Mouse (Mus musculus) midbrain, postnatal 0 days (tissue): Measurements from ENCODE around the gene Pphln1. TPM values are rescaled to one million over a fixed set of nuclear protein-coding genes. Genes with fewer than 3 reads are reported as not detected.

Experiments
- ATAC-seq: fragments of 200-750 bp; cut with Nextera tagmentation; 2 replicates; pipeline ENCODE4 v1.8.0; 2017; ENCODE audit warnings: moderate number of reproducible peaks, mild to moderate bottlenecking, moderate TSS enrichment, moderate library complexity; ENCODE audit not compliant: low FRiP score
- DNase-seq: peaks from one replicate; pipeline ENCODE4 v3.0.0-alpha.2; 2015; ENCODE audit warnings: low spot score
- H3K27ac ChIP-seq: fragments of 300-500 bp; sonication (generic); 2 replicates; pipeline ENCODE4 v1.5.1; 2014; ENCODE audit warnings: low read depth, mild to moderate bottlenecking, low read length, mixed read lengths
- H3K27me3 ChIP-seq: fragments of 300-500 bp; sonication (generic); 2 replicates; pipeline ENCODE4 v1.6.1; 2014; ENCODE audit warnings: low read length, control low read depth, mixed read lengths; ENCODE audit not compliant: insufficient read depth
- H3K36me3 ChIP-seq: fragments of 300-500 bp; sonication (generic); 2 replicates; pipeline ENCODE4 v1.6.1; 2014; ENCODE audit warnings: low read length, control low read depth, mixed read lengths; ENCODE audit not compliant: insufficient read depth
- H3K4me1 ChIP-seq: fragments of 300-500 bp; sonication (generic); 2 replicates; pipeline ENCODE4 v1.6.1; 2014; ENCODE audit warnings: mild to moderate bottlenecking, control low read depth, antibody characterized with exemption, low read length, mixed read lengths; ENCODE audit not compliant: insufficient read depth
- H3K4me2 ChIP-seq: fragments of 300-500 bp; sonication (generic); 2 replicates; pipeline ENCODE4 v1.6.1; 2014; ENCODE audit warnings: low read depth, mild to moderate bottlenecking, low read length, mixed read lengths; ENCODE audit not compliant: poor library complexity, severe bottlenecking
- H3K4me3 ChIP-seq: fragments of 300-500 bp; sonication (generic); 2 replicates; pipeline ENCODE4 v1.5.1; 2014; ENCODE audit warnings: low read depth, mild to moderate bottlenecking, low read length, moderate library complexity
- H3K9ac ChIP-seq: fragments of 300-500 bp; sonication (generic); replicated peaks from 2 replicates; pipeline ENCODE4 v1.6.1; 2014; ENCODE audit warnings: mild to moderate bottlenecking, low read length, moderate library complexity, mixed read lengths; ENCODE audit not compliant: poor library complexity, severe bottlenecking
- H3K9me3 ChIP-seq: fragments of 300-500 bp; sonication (generic); 2 replicates; pipeline ENCODE4 v1.6.1; 2016; ENCODE audit warnings: low read length, control low read depth
- CTCF ChIP-seq: IDR thresholded peaks from 2 replicates; pipeline ENCODE4 v1.5.1; 2016; ENCODE audit warnings: antibody characterized with exemption, mild to moderate bottlenecking
- WGBS: fragments of 180-500 bp; shearing (Covaris S2); extraction: QIAGEN DNeasy Blood & Tissue Kit; methylation state at CpG from one replicate; pipeline ENCODE4 v1.1.7; 2014; 5-methylcytosine and 5-hydroxymethylcytosine counted together
- polyA plus RNA-seq: library from polyadenylated mRNA; unstranded; fragments of >200 nt; fragmentation: Nextera tagmentation; extraction: Ambion mirVana; gene quantifications from 2 replicates; pipeline ENCODE4 v1.2.1, GENCODE M21; 2015
- total RNA-seq: library from RNA; depleted of rRNA; stranded (reverse); fragments of >200 nt; gene quantifications from 2 replicates; pipeline ENCODE4 v1.2.3, GENCODE M21; 2014

Pphln1 gene
- total and polyA plus RNA-seq, 2 experiments from 2014 or later = 19.7 to 35.2 TPM

GRCm38 (mm10) chr15:93416300-93416699, 18.1 kb downstream of the Pphln1 start:
- no peak overlapping the region for H3K4me3 ChIP-seq
- H3K36me3 ChIP-seq = no peaks in the 10 kb centered on the region; the same call in none of the 2 replicates
- no peak overlapping the region for H3K4me2 ChIP-seq
- H3K4me1 ChIP-seq = no peaks in the 10 kb centered on the region
- no peaks in the 10 kb centered on the region for H3K9me3 ChIP-seq
- no peak overlapping the region for H3K27ac ChIP-seq
- no peaks in the 10 kb centered on the region for H3K27me3 ChIP-seq
- H3K9ac ChIP-seq = no peak overlapping the region
- ATAC-seq (no peak), DNase-seq (no peak)
- no peak for TF ChIP-seq CTCF
- 90% methylated on average over 6 of the region's 6 CpGs for WGBS

GRCm38 (mm10) chr15:93420596-93420995, 22.4 kb downstream of the Pphln1 start:
- Histone ChIP-seq H3K4me3 (no peak overlapping the region), H3K27ac (no peak overlapping the region), H3K4me1 (no peaks in the 10 kb centered on the region), H3K36me3 (peaks cover 3% of the 10 kb centered on the region), H3K9me3 (no peaks in the 10 kb centered on the region), H3K4me2 (no peak overlapping the region), H3K9ac (no peak overlapping the region), H3K27me3 (no peaks in the 10 kb centered on the region)
- DNase-seq (no peak), ATAC-seq (no peak)
- 91% methylated on average over 7 of the region's 7 CpGs for WGBS
- no peak; the same call in 1 of the 2 replicates for TF ChIP-seq CTCF

- no peak for TF ChIP-seq CTCF
- Histone ChIP-seq H3K9me3 (no peaks in the 10 kb centered on the region), H3K4me3 (no peak overlapping the region), H3K27ac (no peak overlapping the region), H3K4me1 (no peaks in the 10 kb centered on the region), H3K36me3 (peaks cover 3% of the 10 kb centered on the region), H3K4me2 (no peak overlapping the region), H3K27me3 (no peaks in the 10 kb centered on the region), H3K9ac (no peak overlapping the region)
- no peak for ATAC-seq
- WGBS = 97% methylated on average over 1 of the region's 1 CpGs
- no peak for DNase-seq
These were observed 24.4 kb downstream of the Pphln1 start for GRCm38 (mm10) chr15:93422537-93422936.

GRCm38 (mm10) chr15:93433811-93434210, 35.7 kb downstream of the Pphln1 start:
- Histone ChIP-seq H3K4me2 (no peak overlapping the region), H3K4me1 (no peaks in the 10 kb centered on the region), H3K9ac (no peak overlapping the region), H3K36me3 (no peaks in the 10 kb centered on the region), H3K9me3 (no peaks in the 10 kb centered on the region), H3K27me3 (no peaks in the 10 kb centered on the region), H3K27ac (no peak overlapping the region), H3K4me3 (no peak overlapping the region)
- 78% methylated on average over 11 of the region's 11 CpGs for WGBS
- ATAC-seq (no peak), DNase-seq (no peak)
- TF ChIP-seq CTCF = no peak

- no peak for ATAC-seq
- Histone ChIP-seq H3K27me3 (no peaks in the 10 kb centered on the region), H3K4me2 (no peak overlapping the region), H3K36me3 (no peaks in the 10 kb centered on the region), H3K27ac (no peak overlapping the region), H3K9me3 (no peaks in the 10 kb centered on the region), H3K4me3 (no peak overlapping the region), H3K4me1 (no peaks in the 10 kb centered on the region), H3K9ac (no peak overlapping the region)
- whole genome bisulfite sequencing = 95% methylated on average over 12 of the region's 12 CpGs
- no peak for DNase-seq
- TF ChIP-seq CTCF = no peak
These were observed 37.8 kb downstream of the Pphln1 start for GRCm38 (mm10) chr15:93435998-93436397.

- Histone ChIP-seq H3K4me3 (no peak overlapping the region), H3K4me1 (no peaks in the 10 kb centered on the region), H3K36me3 (peaks cover 3% of the 10 kb centered on the region; the same call in 1 of the 2 replicates), H3K9ac (no peak overlapping the region), H3K27me3 (no peaks in the 10 kb centered on the region), H3K4me2 (no peak overlapping the region), H3K9me3 (no peaks in the 10 kb centered on the region), H3K27ac (no peak overlapping the region)
- ATAC-seq (no peak), DNase-seq (peak; percentile 78)
- 37% methylated on average over 5 of the region's 5 CpGs for WGBS
- TF ChIP-seq CTCF = peak; percentile 93
These were observed 40.5 kb downstream of the Pphln1 start for GRCm38 (mm10) chr15:93438663-93439062.
